Mouse (Mus musculus): Measurements from ENCODE around the gene Sphk2.

Sphk2 gene

GRCm38 (mm10) chr7:45709677-45710355, 8.0 kb downstream of the Sphk2 start:
- peak in 1 of 2 experiments; percentile 4 for DNase-seq

- DNase-seq: no peak
These were observed 8.8 kb downstream of the Sphk2 start for GRCm38 (mm10) chr7:45709036-45709435.

GRCm38 (mm10) chr7:45708221-45708761, 9.5 kb downstream of the Sphk2 start:
- no peak for DNase-seq

- DNase-seq: peak; percentile 96
These were observed 10.3 kb downstream of the Sphk2 start for GRCm38 (mm10) chr7:45707375-45707967.

DNA sequence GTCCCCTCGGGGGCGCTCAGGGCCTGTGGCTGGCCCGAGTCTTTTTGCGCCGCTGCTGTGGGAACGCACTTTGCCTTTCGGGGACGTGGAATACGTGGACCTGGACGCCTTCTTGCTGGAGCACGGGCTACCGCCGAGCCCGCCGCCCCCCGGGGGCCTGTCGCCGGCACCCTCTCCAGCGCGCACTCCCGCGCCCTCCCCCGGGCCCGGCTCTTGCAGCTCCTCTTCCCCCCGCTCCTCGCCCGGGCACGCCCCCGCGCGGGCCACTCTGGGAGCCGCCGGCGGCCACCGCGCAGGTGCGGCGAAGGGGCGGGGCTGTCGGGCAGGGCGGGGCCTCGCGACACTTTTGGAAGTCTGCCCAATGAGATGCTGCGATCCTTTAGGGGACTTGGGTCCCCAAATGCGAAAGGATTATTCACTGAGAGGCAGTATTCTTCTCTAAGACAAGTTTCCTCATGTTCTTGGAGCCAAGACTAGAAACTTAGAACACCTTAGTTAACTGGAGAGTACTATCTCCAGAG, 11.0 kb downstream of the Sphk2 start:
- peak; percentile 89 to 93 for DNase-seq

- peak; percentile 73 to 81 for DNase-seq
These were observed 11.9 kb downstream of the Sphk2 start for GRCm38 (mm10) chr7:45705873-45706281.

DNA sequence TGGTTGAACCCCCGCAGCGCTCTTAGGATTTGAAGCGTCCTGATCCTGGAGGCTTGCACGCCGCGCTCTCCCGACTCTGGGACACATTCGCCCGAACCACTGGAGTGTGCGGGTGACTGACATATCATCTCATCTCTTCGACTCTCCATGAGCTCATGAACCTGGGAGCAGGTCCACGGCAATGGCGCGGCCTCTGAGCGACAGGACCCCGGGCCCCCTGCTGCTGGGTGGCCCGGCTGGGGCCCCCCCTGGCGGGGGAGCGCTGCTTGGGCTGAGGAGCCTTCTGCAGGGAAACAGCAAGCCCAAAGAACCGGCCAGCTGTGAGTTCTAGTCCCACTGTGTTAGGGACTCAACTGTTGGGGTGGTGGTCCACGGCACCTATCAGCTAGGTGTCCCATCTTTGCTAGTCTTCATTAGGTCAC, 12.3 kb downstream of the Sphk2 start:
- peak in 1 of 2 experiments; percentile 55 for DNase-seq

- DNase-seq: peak; percentile 99 to 100
These were observed 12.9 kb downstream of the Sphk2 start, which contains the start of gene Dbp for GRCm38 (mm10) chr7:45704730-45705442. TSS of gene Dbp (plus strand) at chr7:45705088.

GRCm38 (mm10) chr7:45704046-45704559, 13.7 kb downstream of the Sphk2 start:
- DNase-seq: peak; percentile 71 to 72

- DNase-seq: peak in 1 of 2 experiments; percentile 12
These were observed 14.2 kb downstream of the Sphk2 start for GRCm38 (mm10) chr7:45703521-45704033.

DNA sequence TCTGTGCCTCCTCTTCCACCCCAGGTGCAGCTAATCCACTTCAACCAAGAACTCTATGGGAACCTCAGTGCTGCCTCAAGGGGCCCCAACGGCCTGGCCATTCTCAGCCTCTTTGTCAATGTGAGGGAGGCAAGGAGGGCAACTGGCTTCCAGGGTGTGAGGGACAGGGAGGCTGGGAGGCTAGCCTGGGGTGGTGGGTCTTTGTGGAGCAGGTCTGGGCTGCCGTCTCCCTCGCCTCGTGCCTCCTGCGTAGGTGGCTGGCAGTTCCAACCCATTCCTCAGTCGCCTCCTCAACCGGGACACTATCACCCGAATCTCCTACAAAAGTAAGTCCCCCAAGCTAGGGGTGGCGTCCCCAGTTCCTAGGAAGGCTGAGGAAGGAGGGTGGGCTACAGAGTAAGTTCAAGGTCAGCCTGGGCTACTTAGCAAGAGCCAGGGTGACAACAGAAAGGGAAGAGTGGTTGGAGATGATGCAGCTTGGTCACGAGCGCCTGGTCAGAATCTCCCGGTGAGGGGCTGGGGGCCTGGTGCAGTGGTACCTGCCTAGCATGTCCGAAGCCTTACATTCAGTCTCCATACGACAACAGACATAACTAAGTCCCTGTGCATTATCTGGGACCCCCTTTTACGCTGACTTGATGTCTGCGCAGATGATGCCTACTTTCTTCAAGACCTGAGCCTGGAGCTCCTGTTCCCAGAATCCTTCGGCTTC, 14.8 kb downstream of the Sphk2 start:
- peak; percentile 3 to 25 for DNase-seq

- DNase-seq: no peak
These were observed 15.5 kb downstream of the Sphk2 start for GRCm38 (mm10) chr7:45702316-45702715.

GRCm38 (mm10) chr7:45701607-45702006, 16.2 kb downstream of the Sphk2 start:
- DNase-seq: peak in 1 of 2 experiments; percentile 24

GRCm38 (mm10) chr7:45701072-45701471, 16.7 kb downstream of the Sphk2 start:
- DNase-seq: peak in 1 of 2 experiments; percentile 26

DNA sequence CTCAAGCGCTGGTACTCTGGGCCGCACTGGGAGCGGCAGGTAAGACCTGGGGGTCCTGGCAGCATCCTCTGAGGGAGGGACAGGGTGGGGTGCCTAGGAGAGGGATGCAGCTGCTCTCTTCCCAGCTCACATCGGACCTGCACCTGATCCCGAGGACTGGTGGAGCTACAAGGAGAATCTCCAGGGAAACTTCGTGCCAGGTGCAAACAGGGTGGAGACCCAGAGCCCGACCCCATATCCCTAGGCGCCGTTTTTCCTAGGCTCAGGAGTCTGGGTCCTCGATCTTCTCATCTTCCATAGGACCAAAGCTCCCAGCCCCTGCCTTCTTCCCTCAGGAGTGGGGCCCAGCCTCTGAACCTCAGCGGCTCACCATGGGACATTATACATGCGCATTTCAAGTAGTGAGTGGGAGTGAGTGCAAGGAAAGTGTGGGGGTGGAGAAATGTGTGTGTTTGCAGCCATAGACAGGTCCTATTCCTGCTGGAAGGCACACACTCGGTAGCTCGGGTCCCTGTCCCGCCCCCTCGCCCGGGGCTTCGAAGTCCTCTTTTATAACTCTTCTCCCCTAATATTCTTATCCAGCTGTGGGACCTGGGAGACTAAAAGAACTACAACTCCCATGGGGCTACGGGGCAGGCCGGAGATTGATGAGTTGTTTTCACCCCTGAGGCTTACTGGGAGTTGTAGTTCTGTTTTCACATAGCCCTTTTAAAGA, 17.3 kb downstream of the Sphk2 start:
- DNase-seq: peak; percentile 74 to 81

GRCm38 (mm10) chr7:45699523-45700141, 18.2 kb downstream of the Sphk2 start, which contains the start of gene Car11:
TSS of gene Car11 (plus strand) at chr7:45699843.
- peak in 1 of 2 experiments; percentile 25 for DNase-seq

DNA sequence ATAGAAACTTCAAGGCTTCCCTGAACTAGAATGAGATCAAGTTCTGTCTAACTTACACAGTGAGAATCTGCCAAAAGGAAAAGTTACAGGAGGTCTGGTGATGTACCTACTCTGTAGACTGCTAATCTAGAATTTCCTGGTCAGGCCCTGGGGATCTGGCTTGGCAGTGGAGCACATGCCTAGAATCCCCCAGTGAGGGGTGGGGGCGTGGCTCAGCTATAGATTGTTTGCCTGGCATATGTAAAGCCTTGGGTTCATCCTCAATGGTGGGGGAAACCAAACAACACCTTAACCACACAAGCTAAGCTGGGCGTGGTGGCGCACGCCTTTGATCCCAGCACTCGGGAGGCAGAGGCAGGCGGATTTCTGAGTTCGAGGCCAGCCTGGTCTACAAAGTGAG, 19.9 kb downstream of the Sphk2 start:
- no peak for DNase-seq

DNA sequence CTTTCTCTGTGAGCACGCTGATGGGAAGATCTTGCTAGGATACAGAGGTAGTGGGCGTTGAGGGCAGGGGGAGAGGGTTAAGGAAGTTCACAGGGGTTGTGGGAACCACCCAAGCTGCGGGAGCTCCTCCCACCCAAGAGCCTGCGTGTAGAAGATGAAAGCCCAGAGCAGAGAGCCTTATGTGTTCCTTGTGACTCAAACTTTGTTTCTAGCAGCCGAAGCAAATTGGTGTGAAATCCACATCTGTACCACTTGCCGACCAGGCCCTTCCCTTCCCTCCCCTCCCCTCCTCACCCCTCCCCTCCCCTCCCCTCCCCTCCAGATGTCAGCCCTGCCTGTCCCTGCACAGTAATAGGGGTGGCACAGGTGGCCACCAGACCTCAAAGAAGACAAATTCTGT, 22.7 kb downstream of the Sphk2 start:
- DNase-seq: no peak

GRCm38 (mm10) chr7:45693921-45694591, 23.7 kb downstream of the Sphk2 start, which contains the start of gene Sec1:
TSS of gene Sec1 (minus strand) at chr7:45694402.
- DNase-seq: no peak

DNA sequence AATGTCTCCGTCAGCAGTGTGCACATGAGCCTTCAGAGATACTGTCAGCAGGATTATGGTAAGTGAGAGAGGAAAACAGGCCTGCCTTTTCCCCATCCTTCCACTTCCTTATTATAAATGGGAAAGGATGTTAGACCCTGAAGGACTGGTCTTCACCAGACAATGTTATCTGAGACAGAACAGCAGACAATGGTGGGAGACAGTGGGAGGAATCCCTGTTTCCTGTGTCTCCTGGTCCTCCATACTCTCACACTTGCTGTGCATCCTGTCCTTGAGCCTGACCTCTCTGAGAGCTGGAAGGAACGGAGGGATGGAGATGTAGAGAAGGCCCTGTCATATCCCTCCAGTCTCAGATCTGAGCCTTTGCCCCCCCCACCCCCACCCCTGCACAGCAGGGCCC, 25.4 kb downstream of the Sphk2 start:
- DNase-seq: peak in 1 of 2 experiments; percentile 5
